Mouse (Mus musculus): ENCODE results near the gene Tjp1. TPM values are rescaled to one million over a fixed set of nuclear protein-coding genes. Genes with fewer than 3 reads are reported as not detected.

Gene Tjp1
- polyA plus RNA-seq, 1 experiment from 2014 or later, result 27.8 TPM

GRCm38 (mm10) chr7:65497733-65498583, 29.6 kb downstream of the Tjp1 start:
- DNase-seq (ENCODE audit: low spot score) (peak; percentile 80), ATAC-seq (ENCODE audit: insufficient read depth, low FRiP score, low TSS enrichment) (no peak)
- Histone ChIP-seq H3K27ac (ENCODE audit: low read depth, low read length) (no peak overlapping the region), H3K36me3 (ENCODE audit: control insufficient read depth, insufficient read depth, low read length) (no peaks in the 10 kb centered on the region), H3K9ac (ENCODE audit: low read length) (no peak overlapping the region), H3K4me2 (ENCODE audit: low read depth) (no peak overlapping the region), H3K27me3 (ENCODE audit: control insufficient read depth, insufficient read depth, low read length) (no peaks in the 10 kb centered on the region), H3K4me3 (ENCODE audit: low read depth, low read length) (no peak overlapping the region), H3K4me1 (ENCODE audit: control insufficient read depth, insufficient read depth, low read length) (no peaks in the 10 kb centered on the region), H3K9me3 (ENCODE audit: control insufficient read depth, low read length) (no peaks in the 10 kb centered on the region)
- WGBS, result 51% methylated on average over 12 of the region's 12 CpGs

GRCm38 (mm10) chr7:65490526-65490925, 37.1 kb downstream of the Tjp1 start:
- ATAC-seq (ENCODE audit: insufficient read depth, low FRiP score, low TSS enrichment) (no peak), DNase-seq (ENCODE audit: low spot score) (no peak)
- Histone ChIP-seq H3K36me3 (ENCODE audit: control insufficient read depth, insufficient read depth, low read length) (no peaks in the 10 kb centered on the region), H3K4me1 (ENCODE audit: control insufficient read depth, insufficient read depth, low read length) (no peaks in the 10 kb centered on the region), H3K27ac (ENCODE audit: low read depth, low read length) (no peak overlapping the region), H3K4me2 (ENCODE audit: low read depth) (no peak overlapping the region), H3K4me3 (ENCODE audit: low read depth, low read length) (no peak overlapping the region), H3K9me3 (ENCODE audit: control insufficient read depth, low read length) (no peaks in the 10 kb centered on the region), H3K27me3 (ENCODE audit: control insufficient read depth, insufficient read depth, low read length) (no peaks in the 10 kb centered on the region), H3K9ac (ENCODE audit: low read length) (no peak overlapping the region)
- 85% methylated on average over 7 of the region's 7 CpGs for WGBS

GRCm38 (mm10) chr7:65489742-65490141, 37.8 kb downstream of the Tjp1 start:
- no peak for DNase-seq (ENCODE audit: low spot score)
- ATAC-seq (ENCODE audit: insufficient read depth, low FRiP score, low TSS enrichment), result no peak
- H3K4me1 ChIP-seq (ENCODE audit: control insufficient read depth, insufficient read depth, low read length), result no peaks in the 10 kb centered on the region
- no peaks in the 10 kb centered on the region for H3K27me3 ChIP-seq (ENCODE audit: control insufficient read depth, insufficient read depth, low read length)
- no peaks in the 10 kb centered on the region for H3K36me3 ChIP-seq (ENCODE audit: control insufficient read depth, insufficient read depth, low read length)
- H3K9ac ChIP-seq (ENCODE audit: low read length), result no peak overlapping the region
- WGBS, result 84% methylated on average over 9 of the region's 9 CpGs
- no peak overlapping the region for H3K27ac ChIP-seq (ENCODE audit: low read depth, low read length)
- no peak overlapping the region for H3K4me3 ChIP-seq (ENCODE audit: low read depth, low read length)
- H3K9me3 ChIP-seq (ENCODE audit: control insufficient read depth, low read length), result no peaks in the 10 kb centered on the region
- H3K4me2 ChIP-seq (ENCODE audit: low read depth), result no peak overlapping the region

GRCm38 (mm10) chr7:65489195-65489594, 38.4 kb downstream of the Tjp1 start:
- ATAC-seq (ENCODE audit: insufficient read depth, low FRiP score, low TSS enrichment), result no peak
- Histone ChIP-seq H3K27ac (ENCODE audit: low read depth, low read length) (no peak overlapping the region), H3K9me3 (ENCODE audit: control insufficient read depth, low read length) (no peaks in the 10 kb centered on the region), H3K9ac (ENCODE audit: low read length) (no peak overlapping the region), H3K4me2 (ENCODE audit: low read depth) (no peak overlapping the region), H3K4me1 (ENCODE audit: control insufficient read depth, insufficient read depth, low read length) (no peaks in the 10 kb centered on the region), H3K36me3 (ENCODE audit: control insufficient read depth, insufficient read depth, low read length) (no peaks in the 10 kb centered on the region), H3K27me3 (ENCODE audit: control insufficient read depth, insufficient read depth, low read length) (no peaks in the 10 kb centered on the region), H3K4me3 (ENCODE audit: low read depth, low read length) (no peak overlapping the region)
- 91% methylated on average over 6 of the region's 6 CpGs for WGBS
- DNase-seq (ENCODE audit: low spot score), result no peak

GRCm38 (mm10) chr7:65486259-65486681, 41.3 kb downstream of the Tjp1 start:
- no peaks in the 10 kb centered on the region for H3K27me3 ChIP-seq (ENCODE audit: control insufficient read depth, insufficient read depth, low read length)
- no peak for ATAC-seq (ENCODE audit: insufficient read depth, low FRiP score, low TSS enrichment)
- no peaks in the 10 kb centered on the region for H3K36me3 ChIP-seq (ENCODE audit: control insufficient read depth, insufficient read depth, low read length)
- WGBS, result 8% methylated on average over 13 of the region's 13 CpGs
- DNase-seq (ENCODE audit: low spot score), result peak; percentile 41
- H3K9ac ChIP-seq (ENCODE audit: low read length), result peak overlapping the region; percentile 22
- no peaks in the 10 kb centered on the region for H3K9me3 ChIP-seq (ENCODE audit: control insufficient read depth, low read length)
- H3K4me2 ChIP-seq (ENCODE audit: low read depth), result peak overlapping the region; percentile 22
- no peak overlapping the region for H3K4me3 ChIP-seq (ENCODE audit: low read depth, low read length)
- H3K4me1 ChIP-seq (ENCODE audit: control insufficient read depth, insufficient read depth, low read length), result no peaks in the 10 kb centered on the region
- no peak overlapping the region for H3K27ac ChIP-seq (ENCODE audit: low read depth, low read length)

- no peak for DNase-seq (ENCODE audit: low spot score)
- no peak overlapping the region for H3K4me3 ChIP-seq (ENCODE audit: low read depth, low read length)
- H3K9ac ChIP-seq (ENCODE audit: low read length), result no peak overlapping the region
- no peaks in the 10 kb centered on the region for H3K27me3 ChIP-seq (ENCODE audit: control insufficient read depth, insufficient read depth, low read length)
- no peak overlapping the region for H3K27ac ChIP-seq (ENCODE audit: low read depth, low read length)
- no peaks in the 10 kb centered on the region for H3K9me3 ChIP-seq (ENCODE audit: control insufficient read depth, low read length)
- no peaks in the 10 kb centered on the region for H3K4me1 ChIP-seq (ENCODE audit: control insufficient read depth, insufficient read depth, low read length)
- H3K4me2 ChIP-seq (ENCODE audit: low read depth), result no peak overlapping the region
- no peaks in the 10 kb centered on the region for H3K36me3 ChIP-seq (ENCODE audit: control insufficient read depth, insufficient read depth, low read length)
- 45% methylated on average over 5 of the region's 5 CpGs for WGBS
- ATAC-seq (ENCODE audit: insufficient read depth, low FRiP score, low TSS enrichment), result no peak
These were observed 43.3 kb downstream of the Tjp1 start for GRCm38 (mm10) chr7:65484170-65484778.

- Histone ChIP-seq H3K9me3 (ENCODE audit: control insufficient read depth, low read length) (no peaks in the 10 kb centered on the region), H3K4me2 (ENCODE audit: low read depth) (no peak overlapping the region), H3K27me3 (ENCODE audit: control insufficient read depth, insufficient read depth, low read length) (no peaks in the 10 kb centered on the region), H3K27ac (ENCODE audit: low read depth, low read length) (no peak overlapping the region), H3K4me1 (ENCODE audit: control insufficient read depth, insufficient read depth, low read length) (no peaks in the 10 kb centered on the region), H3K36me3 (ENCODE audit: control insufficient read depth, insufficient read depth, low read length) (no peaks in the 10 kb centered on the region), H3K9ac (ENCODE audit: low read length) (no peak overlapping the region), H3K4me3 (ENCODE audit: low read depth, low read length) (no peak overlapping the region)
- ATAC-seq (ENCODE audit: insufficient read depth, low FRiP score, low TSS enrichment) (no peak), DNase-seq (ENCODE audit: low spot score) (no peak)
- 74% methylated on average over 2 of the region's 2 CpGs for WGBS
These were observed 45.4 kb downstream of the Tjp1 start for GRCm38 (mm10) chr7:65482216-65482615.

GRCm38 (mm10) chr7:65472048-65472447, 55.5 kb downstream of the Tjp1 start:
- DNase-seq (ENCODE audit: low spot score) (no peak), ATAC-seq (ENCODE audit: insufficient read depth, low FRiP score, low TSS enrichment) (no peak)
- Histone ChIP-seq H3K27ac (ENCODE audit: low read depth, low read length) (no peak overlapping the region), H3K9me3 (ENCODE audit: control insufficient read depth, low read length) (no peaks in the 10 kb centered on the region), H3K4me1 (ENCODE audit: control insufficient read depth, insufficient read depth, low read length) (no peaks in the 10 kb centered on the region), H3K4me2 (ENCODE audit: low read depth) (no peak overlapping the region), H3K27me3 (ENCODE audit: control insufficient read depth, insufficient read depth, low read length) (no peaks in the 10 kb centered on the region), H3K4me3 (ENCODE audit: low read depth, low read length) (no peak overlapping the region), H3K9ac (ENCODE audit: low read length) (no peak overlapping the region), H3K36me3 (ENCODE audit: control insufficient read depth, insufficient read depth, low read length) (no peaks in the 10 kb centered on the region)
- WGBS, result 83% methylated on average over 3 of the region's 3 CpGs

- H3K9me3 ChIP-seq (ENCODE audit: control insufficient read depth, low read length), result no peaks in the 10 kb centered on the region
- no peaks in the 10 kb centered on the region for H3K27me3 ChIP-seq (ENCODE audit: control insufficient read depth, insufficient read depth, low read length)
- ATAC-seq (ENCODE audit: insufficient read depth, low FRiP score, low TSS enrichment) (no peak), DNase-seq (ENCODE audit: low spot score) (no peak)
- H3K4me1 ChIP-seq (ENCODE audit: control insufficient read depth, insufficient read depth, low read length), result no peaks in the 10 kb centered on the region
- no peak overlapping the region for H3K4me2 ChIP-seq (ENCODE audit: low read depth)
- no peak overlapping the region for H3K9ac ChIP-seq (ENCODE audit: low read length)
- H3K4me3 ChIP-seq (ENCODE audit: low read depth, low read length), result no peak overlapping the region
- WGBS, result 77% methylated on average over 6 of the region's 6 CpGs
- no peak overlapping the region for H3K27ac ChIP-seq (ENCODE audit: low read depth, low read length)
- no peaks in the 10 kb centered on the region for H3K36me3 ChIP-seq (ENCODE audit: control insufficient read depth, insufficient read depth, low read length)
These were observed 56.2 kb downstream of the Tjp1 start for GRCm38 (mm10) chr7:65471406-65471805.

All from neural tube, embryonic 11.5 days (tissue).